9 mouse cellular contexts compared by ENCODE assay signal in the genomic region with DNA sequence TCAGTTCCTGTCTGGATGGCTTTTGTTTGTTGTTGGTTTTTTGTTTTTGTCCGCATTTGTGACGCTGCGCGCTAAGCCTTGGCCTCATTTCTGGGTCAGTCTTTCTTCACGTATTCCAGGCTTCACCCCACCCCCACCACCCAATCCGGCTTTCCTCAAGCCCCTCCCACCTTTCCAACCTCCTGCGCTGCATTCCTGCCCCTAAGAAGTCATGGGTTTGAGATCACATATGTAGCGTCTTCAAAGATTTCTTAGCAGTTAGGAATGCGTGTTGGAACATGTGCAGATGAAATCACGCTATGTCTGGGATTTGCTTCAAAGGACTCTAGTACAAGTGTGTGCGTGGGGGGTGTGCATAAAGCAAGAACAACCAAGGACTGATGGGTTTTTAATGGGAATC. TPM values are rescaled to one million over a fixed set of nuclear protein-coding genes. Genes with fewer than 3 reads are reported as not detected.
DNase-seq lines count a peak whose midpoint lies in the region; ATAC-seq lines count a peak whose summit lies in the region.
"Had no signal": no experiment of that assay in that cellular context is flagged by ENCODE, and none has a peak within 500 bp of the region (broad histone marks: within the 10 kb centered on the region; RNA-seq: fewer than 3 reads in every experiment).

No protein-coding gene starts in this region.

- H3K4me2 ChIP-seq in kidney, embryonic 14.5 days (replicated peaks; ENCODE audit: low read depth, low read length), result peak overlapping the region; percentile 37
- peak overlapping the region; percentile 47 for H3K4me2 ChIP-seq in hindbrain, embryonic 14.5 days (replicated peaks)
- peak overlapping the region; percentile 52 for H3K4me2 ChIP-seq in midbrain, embryonic 16.5 days (ENCODE audit: low read length)

- DNase-seq in kidney, adult 9 months, result no peak
- DNase-seq in embryo, embryonic 10.5 days (ENCODE audit: low spot score), result peak; percentile 62
- DNase-seq in hindbrain, embryonic 14.5 days (ENCODE audit: low spot score), result no peak
- DNase-seq in layer of hippocampus, adult 11-12 months (ENCODE audit: low spot score), result no peak
- no peak for DNase-seq in adrenal gland, postnatal 4 days (ENCODE audit: low spot score in 2 of 2)

- 15% methylated on average over 11 of the region's 11 CpGs for WGBS in kidney, embryonic 14.5 days
- 7% methylated on average over 11 of the region's 11 CpGs for WGBS in hindbrain, embryonic 14.5 days
- 7% methylated on average over 11 of the region's 11 CpGs for WGBS in midbrain, embryonic 16.5 days

- no peaks in the 10 kb centered on the region for H3K27me3 ChIP-seq in kidney, embryonic 14.5 days (ENCODE audit: control insufficient read depth, insufficient read depth, low read length)
- no peaks in the 10 kb centered on the region for H3K27me3 ChIP-seq in hindbrain, embryonic 14.5 days (ENCODE audit: control insufficient read depth, insufficient read depth, low read length)
- H3K27me3 ChIP-seq in midbrain, embryonic 16.5 days (ENCODE audit: control insufficient read depth, insufficient read depth, low read depth, low read length), result no peaks in the 10 kb centered on the region

- no peak overlapping the region for H3K27ac ChIP-seq in kidney, embryonic 14.5 days (ENCODE audit: low read depth, low read length)
- H3K27ac ChIP-seq in hindbrain, embryonic 14.5 days, result no peak overlapping the region
- H3K27ac ChIP-seq in midbrain, embryonic 16.5 days (ENCODE audit: low read length), result no peak overlapping the region
- H3K27ac ChIP-seq: macrophage had no signal

- peaks cover 36% of the 10 kb centered on the region for H3K4me1 ChIP-seq in kidney, embryonic 14.5 days (ENCODE audit: control insufficient read depth, insufficient read depth, low read length)
- peaks cover 31% of the 10 kb centered on the region for H3K4me1 ChIP-seq in hindbrain, embryonic 14.5 days (replicated peaks; ENCODE audit: control insufficient read depth, insufficient read depth, low read length)
- peaks cover 26% of the 10 kb centered on the region for H3K4me1 ChIP-seq in midbrain, embryonic 16.5 days (ENCODE audit: control insufficient read depth, insufficient read depth, low read length)

- H3K9me3 ChIP-seq in kidney, embryonic 14.5 days (ENCODE audit: control insufficient read depth, low read length), result no peaks in the 10 kb centered on the region
- H3K9me3 ChIP-seq in hindbrain, embryonic 14.5 days (ENCODE audit: control insufficient read depth, low read length), result no peaks in the 10 kb centered on the region
- no peaks in the 10 kb centered on the region for H3K9me3 ChIP-seq in midbrain, embryonic 16.5 days (replicated peaks; ENCODE audit: control insufficient read depth, low read length, poor library complexity, severe bottlenecking)

- H3K9ac ChIP-seq in kidney, embryonic 14.5 days (ENCODE audit: low read depth, low read length), result peak overlapping the region; percentile 19; the same call in 1 of the 2 replicates
- H3K9ac ChIP-seq in hindbrain, embryonic 14.5 days, result peak overlapping the region; percentile 1; the same call in 1 of the 2 replicates
- H3K9ac ChIP-seq in midbrain, embryonic 16.5 days (ENCODE audit: low read depth, low read length), result peak overlapping the region; percentile 32; the same call in 1 of the 2 replicates

- ATAC-seq in kidney, embryonic 14.5 days (ENCODE audit: low FRiP score, low TSS enrichment), result no peak; the same call in 1 of the 2 replicates
- ATAC-seq in hindbrain, embryonic 14.5 days (ENCODE audit: low FRiP score), result no peak
- no peak for ATAC-seq in midbrain, embryonic 16.5 days
- ATAC-seq in monocyte, adult 5-6 weeks (replicated peaks; ENCODE audit: insufficient number of reproducible peaks, low FRiP score, low TSS enrichment, poor library complexity, severe bottlenecking), result no peak

- peak overlapping the region; percentile 9; the same call in 1 of the 2 replicates for H3K4me3 ChIP-seq in kidney, embryonic 14.5 days (ENCODE audit: low read length)
- H3K4me3 ChIP-seq in hindbrain, embryonic 14.5 days (replicated peaks; ENCODE audit: low read length), result peak overlapping the region; percentile 7
- peak overlapping the region; percentile 21 for H3K4me3 ChIP-seq in midbrain, embryonic 16.5 days (ENCODE audit: low read depth, low read length)

- H3K36me3 ChIP-seq in kidney, embryonic 14.5 days (ENCODE audit: control insufficient read depth, insufficient read depth, low read length), result no peaks in the 10 kb centered on the region
- no peaks in the 10 kb centered on the region for H3K36me3 ChIP-seq in hindbrain, embryonic 14.5 days (replicated peaks; ENCODE audit: control insufficient read depth, insufficient read depth)
- no peaks in the 10 kb centered on the region for H3K36me3 ChIP-seq in midbrain, embryonic 16.5 days (ENCODE audit: control insufficient read depth, insufficient read depth, low read length)

RNA-seq across cellular contexts. Expression of a gene that starts 50.3 kb away (rescaled TPM):
- polyA plus RNA-seq in kidney, embryonic 14.5 days (2014; fragmentation: Nextera tagmentation; extraction: Ambion mirVana), result 20.2 and 26.6 TPM in 2 replicates
- 28.3 and 32.0 TPM in 2 replicates for polyA plus RNA-seq in hindbrain, embryonic 14.5 days (2014; fragmentation: Nextera tagmentation; extraction: Ambion mirVana)
- polyA plus RNA-seq in midbrain, embryonic 16.5 days (2015; fragmentation: Nextera tagmentation; extraction: Ambion mirVana), result 22.1 and 23.4 TPM in 2 replicates
- total RNA-seq in monocyte, adult 5-6 weeks (2017), result 8.5 to 15.1 TPM (median 11.4 TPM) in 3 replicates
- 10 to 100 TPM; 14.1 to 16.2 TPM for total RNA-seq in adrenal gland, postnatal 4 days (2021)
